Comparison of ENCODE assay signal across 8 mouse cellular contexts in genomic region chr1:22533146-22534096, GRCm38 (mm10).
DNase-seq lines count a peak whose midpoint lies in the region; TF ChIP-seq lines count a peak whose summit lies in the region.

No protein-coding gene starts in this region.

- peak overlapping the region; percentile 77 to 85 for H3K4me3 ChIP-seq in ES-E14 (ENCODE audit: insufficient read depth in 1 of 2, low read depth in 1 of 2, low read length in 2 of 2, poor library complexity in 1 of 2, severe bottlenecking in 1 of 2)

- no peak overlapping the region for H3K27ac ChIP-seq in ES-E14 (ENCODE audit: insufficient read depth, low read depth, low read length, poor library complexity, severe bottlenecking)

- H3K9ac ChIP-seq in ES-E14 (ENCODE audit: insufficient read depth, low read depth, low read length, poor library complexity, severe bottlenecking) = peak overlapping the region; percentile 72

- no peaks in the 10 kb centered on the region for H3K9me3 ChIP-seq in ES-E14 (ENCODE audit: control insufficient read depth, insufficient read depth, low read depth, low read length)

- H3K4me1 ChIP-seq in ES-E14 (ENCODE audit: control insufficient read depth in 2 of 2, insufficient read depth in 2 of 2, low read length in 2 of 2, poor library complexity in 1 of 2) = no peaks in the 10 kb centered on the region

- H3K36me3 ChIP-seq in ES-E14 (ENCODE audit: control insufficient read depth, insufficient read depth, low read length, poor library complexity, severe bottlenecking) = no peaks in the 10 kb centered on the region

- intact Hi-C loops in gastrocnemius, postnatal 14 days (cut with DNase I; ENCODE audit: low total_unique reads) = no loop called here
- intact Hi-C loops in heart, postnatal 10 days (cut with DNase I) = no loop called here

- in situ Hi-C loops in ES-E14 (cut with MboI; ENCODE audit: low sequenced_read_pairs in 2 of 2, unreplicated experiment in 2 of 2) = no loop called here

- peak; percentile 7 for DNase-seq in gastrocnemius, postnatal 14 days
- no peak for DNase-seq in gastrocnemius, adult 8-10 months (ENCODE audit: low spot score in 2 of 2)
- DNase-seq in ES-E14 (ENCODE audit: low read depth, low spot score) (no peak), liver (peak; percentile 5)
- peak; percentile 37 for DNase-seq in embryo, embryonic 11.5 days (ENCODE audit: low read depth, low spot score)
- peak; percentile 4 to 9 for DNase-seq in heart, postnatal 10 days
- DNase-seq in retina, embryonic 14.5 days (ENCODE audit: low spot score) = peak; percentile 62
- DNase-seq in adrenal gland, postnatal 4 days (ENCODE audit: low spot score in 2 of 2) = no peak

TF ChIP-seq in ES-E14, 5 proteins besides CTCF, POLR2A, EP300 and RAD21:
- no peak for TF ChIP-seq CHD2 (IDR thresholded peaks at IDR 0.05; ENCODE audit: low read depth, low read length)
- TF ChIP-seq HCFC1 (IDR thresholded peaks at IDR 0.05; ENCODE audit: borderline replicate concordance, insufficient read depth, low read length) = peak; percentile 66; the same call in 1 of the 2 replicates

Comparison
In these comparisons a context has a peak if more than half of its experiments do, and no peak if none do; other contexts are left out.
1. DNase-seq: peak in gastrocnemius, postnatal 14 days (single experiment), embryo, embryonic 11.5 days (single experiment), heart, postnatal 10 days (2 of 2), liver (single experiment) and retina, embryonic 14.5 days (single experiment); none in gastrocnemius, adult 8-10 months (0 of 2), ES-E14 (single experiment) and adrenal gland, postnatal 4 days (0 of 2).